Mouse (Mus musculus) mesoderm, embryonic 11.5 days (tissue): ENCODE data around the gene Zfp414.
A peak's percentile ranks its signal among the peaks of the same experiment; 100 is the strongest.
"Not testable (repeated sequence)": the region's sequence is repeated elsewhere in the genome, so short reads cannot be mapped to it uniquely, and the experiment has no call there.

Source experiments
- DNase-seq: peaks from one replicate; pipeline ENCODE4 v3.0.0-alpha.2; 2012; ENCODE audit warnings: low read depth, low spot score

Gene Zfp414

GRCm38 (mm10) chr17:33628621-33629486 is at the start of gene Zfp414:
Gene Zfp414, plus strand, starts transcription at chr17:33629090.
- peak; percentile 93 for DNase-seq

GRCm38 (mm10) chr17:33584061-33584460 is 44.8 kb upstream of the Zfp414 start:
- no peak for DNase-seq

GRCm38 (mm10) chr17:33586011-33586410 is 42.9 kb upstream of the Zfp414 start:
- no peak for DNase-seq

- no peak for DNase-seq
Observed at GRCm38 (mm10) chr17:33597271-33597670, 31.6 kb upstream of the Zfp414 start.

GRCm38 (mm10) chr17:33598506-33598905 is 30.4 kb upstream of the Zfp414 start:
- DNase-seq, result no peak

- no peak for DNase-seq
Observed at GRCm38 (mm10) chr17:33599836-33600475, 28.9 kb upstream of the Zfp414 start.

GRCm38 (mm10) chr17:33600831-33601230 is 28.1 kb upstream of the Zfp414 start:
- no peak for DNase-seq

GRCm38 (mm10) chr17:33601947-33602346 is 26.9 kb upstream of the Zfp414 start:
- DNase-seq, result no peak

GRCm38 (mm10) chr17:33607273-33607672 is 21.6 kb upstream of the Zfp414 start:
- DNase-seq, result no peak

GRCm38 (mm10) chr17:33610548-33610947 is 18.3 kb upstream of the Zfp414 start:
- DNase-seq, result no peak

GRCm38 (mm10) chr17:33613726-33614125 is 15.2 kb upstream of the Zfp414 start:
- DNase-seq, result not testable (repeated sequence)

- no peak for DNase-seq
Observed at GRCm38 (mm10) chr17:33627281-33627680, 1.6 kb upstream of the Zfp414 start.

GRCm38 (mm10) chr17:33629487-33630125 is 716 bp downstream of the Zfp414 start:
- no peak for DNase-seq

- DNase-seq, result no peak
Observed at GRCm38 (mm10) chr17:33630171-33630895, 1.4 kb downstream of the Zfp414 start.

GRCm38 (mm10) chr17:33631236-33631635 is 2.3 kb downstream of the Zfp414 start:
- DNase-seq, result no peak

- no peak for DNase-seq
Observed at GRCm38 (mm10) chr17:33631796-33632195, 2.9 kb downstream of the Zfp414 start.

GRCm38 (mm10) chr17:33637038-33637437 is 8.1 kb downstream of the Zfp414 start:
- DNase-seq, result no peak

GRCm38 (mm10) chr17:33637516-33638276 is 8.8 kb downstream of the Zfp414 start, which contains the start of gene Pram1:
Gene Pram1, plus strand, starts transcription at chr17:33638056.
- no peak for DNase-seq

- no peak for DNase-seq
Observed at GRCm38 (mm10) chr17:33639743-33640142, 10.9 kb downstream of the Zfp414 start.

- no peak for DNase-seq
Observed at GRCm38 (mm10) chr17:33644068-33644467, 15.2 kb downstream of the Zfp414 start.

GRCm38 (mm10) chr17:33645073-33645472 is 16.2 kb downstream of the Zfp414 start:
- DNase-seq, result no peak
